Mouse (Mus musculus) lung, adult 2 months (tissue): ENCODE results near the gene 4930402H24Rik.

Source experiments
- CTCF ChIP-seq: fragments of 200-500 bp; IDR thresholded peaks from 2 replicates; pipeline ENCODE4 v1.5.1; 2011; ENCODE audit warnings: mild to moderate bottlenecking, low read length, control low read depth; ENCODE audit not compliant: insufficient read depth
- POLR2A ChIP-seq: fragments of 200-500 bp; IDR thresholded peaks from 2 replicates; pipeline ENCODE4 v1.6.1; 2011; ENCODE audit warnings: low read depth, mild to moderate bottlenecking, control low read depth, low read length, borderline replicate concordance; ENCODE audit errors: extremely low read depth

DNA sequence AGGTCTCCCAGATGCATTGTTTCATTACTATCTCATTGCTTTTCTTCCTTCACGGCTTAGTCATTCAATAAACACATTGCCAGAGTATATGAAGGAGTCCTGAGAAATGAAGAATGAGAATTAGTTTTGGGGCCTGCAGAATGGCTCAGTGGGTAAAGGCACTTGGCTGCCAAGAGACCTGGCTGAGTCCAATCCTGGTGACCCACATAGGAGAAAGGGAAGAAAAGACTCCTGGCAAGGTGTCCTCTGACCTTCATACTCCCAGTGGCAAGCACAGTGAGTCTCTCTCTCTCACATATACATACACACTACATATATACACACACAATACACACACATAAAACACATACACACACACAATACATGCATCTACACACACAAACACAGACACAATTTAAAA lies 68.1 kb downstream of the 4930402H24Rik start:
- TF ChIP-seq CTCF: no peak
- no peak for TF ChIP-seq POLR2A
